Mouse (Mus musculus) macrophage (primary cell): ENCODE measurements around the gene Fbxo46. TPM values are rescaled to one million over a fixed set of nuclear protein-coding genes. Genes with fewer than 3 reads are reported as not detected.
A peak's percentile ranks its signal among the peaks of the same experiment; 100 is the strongest.

Experiments used
- H3K27ac ChIP-seq: fragments of 350-480 bp; formaldehyde crosslinking; 2 replicates; pipeline ENCODE4 v1.9.0; 2021
- H3K36me3 ChIP-seq: fragments of 350-480 bp; formaldehyde crosslinking; 2 replicates; pipeline ENCODE4 v1.9.0; 2021; ENCODE audit errors: inconsistent target
- H3K4me3 ChIP-seq: fragments of 350-480 bp; formaldehyde crosslinking; 2 replicates; pipeline ENCODE4 v1.9.0; 2021; ENCODE audit errors: inconsistent target
- H3K79me2 ChIP-seq: fragments of 350-480 bp; formaldehyde crosslinking; 2 replicates; pipeline ENCODE4 v1.9.0; 2021; ENCODE audit errors: inconsistent target
- WGBS: methylation state at CpG from one replicate; pipeline ENCODE4 v1.1.7; 2026; ENCODE audit warnings: inconsistent platforms; ENCODE audit not compliant: missing documents; 5-methylcytosine and 5-hydroxymethylcytosine counted together
- polyA plus RNA-seq: library from polyadenylated mRNA; stranded (reverse); fragments of 250-400 nt; gene quantifications from 3 replicates; pipeline ENCODE4 v1.2.4, GENCODE M21; 2018; ENCODE audit warnings: inconsistent platforms

Fbxo46 gene
- polyA plus RNA-seq, 1 experiment from 2014 or later: 3.8 TPM

- no peaks in the 10 kb centered on the region for H3K36me3 ChIP-seq
- H3K4me3 ChIP-seq: no peak overlapping the region
- H3K27ac ChIP-seq: no peak overlapping the region
- no peaks in the 10 kb centered on the region for H3K79me2 ChIP-seq
These were observed 21.8 kb upstream of the Fbxo46 start for GRCm38 (mm10) chr7:19097863-19098262.

- Histone ChIP-seq H3K79me2 (no peaks in the 10 kb centered on the region), H3K4me3 (no peak overlapping the region), H3K27ac (no peak overlapping the region), H3K36me3 (no peaks in the 10 kb centered on the region)
- WGBS: 98% methylated on average over 7 of the region's 7 CpGs
These were observed 20.8 kb upstream of the Fbxo46 start for GRCm38 (mm10) chr7:19098811-19099210.

DNA sequence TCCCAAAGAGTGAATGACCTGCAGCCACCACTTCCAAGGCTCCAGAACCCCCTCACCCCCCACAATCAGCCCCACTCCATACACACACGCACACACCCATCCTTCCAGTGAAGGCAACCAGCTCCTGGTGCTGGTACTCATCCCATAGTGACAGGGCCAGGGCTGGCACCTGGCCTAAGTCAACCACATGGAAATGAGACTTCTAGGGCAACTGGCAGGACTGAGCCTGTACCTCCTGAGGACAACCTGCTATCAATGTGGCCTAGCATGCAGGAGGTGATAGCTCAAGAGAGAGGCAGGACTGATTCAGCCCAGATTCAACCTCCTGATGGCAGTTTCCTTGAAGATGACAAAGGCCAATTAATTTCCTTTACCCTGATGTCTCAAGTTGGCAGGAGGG is 19.4 kb upstream of the Fbxo46 start:
- H3K79me2 ChIP-seq: no peaks in the 10 kb centered on the region
- WGBS: 91% methylated on average over 1 of the region's 1 CpGs
- H3K36me3 ChIP-seq: no peaks in the 10 kb centered on the region

DNA sequence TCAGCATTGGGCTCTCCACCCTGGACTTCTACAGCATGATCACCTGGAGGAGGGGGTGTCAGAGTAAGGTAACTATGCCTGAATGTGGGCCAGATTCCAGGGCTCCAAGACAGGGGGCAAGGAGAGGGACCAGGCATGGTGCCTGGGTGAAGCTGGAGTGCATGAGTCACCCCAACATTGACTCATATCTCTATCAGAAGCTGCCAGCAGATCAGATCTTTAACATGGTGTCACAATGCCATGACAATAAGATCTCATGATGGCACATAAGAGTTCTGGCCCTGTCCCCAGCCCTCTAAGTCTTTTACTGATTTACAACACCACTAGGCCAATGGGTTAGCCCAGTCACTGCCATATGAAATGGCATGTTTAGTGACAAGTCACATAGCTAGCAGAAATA is 15.9 kb upstream of the Fbxo46 start:
- no peak overlapping the region for H3K27ac ChIP-seq
- no peak overlapping the region for H3K4me3 ChIP-seq
- H3K79me2 ChIP-seq: no peaks in the 10 kb centered on the region
- no peaks in the 10 kb centered on the region for H3K36me3 ChIP-seq

More for the DNA sequence above, 19.4 kb upstream of the Fbxo46 start:
- Histone ChIP-seq H3K4me3 (no peak overlapping the region), H3K27ac (no peak overlapping the region)

- H3K4me3 ChIP-seq: no peak overlapping the region
These were observed 15.2 kb upstream of the Fbxo46 start for GRCm38 (mm10) chr7:19104486-19104885.

GRCm38 (mm10) chr7:19107436-19107835 is 12.2 kb upstream of the Fbxo46 start:
- Histone ChIP-seq H3K36me3 (no peaks in the 10 kb centered on the region), H3K79me2 (no peaks in the 10 kb centered on the region), H3K4me3 (no peak overlapping the region), H3K27ac (no peak overlapping the region)
- 61% methylated on average over 3 of the region's 3 CpGs for WGBS

More at GRCm38 (mm10) chr7:19104486-19104885, 15.2 kb upstream of the Fbxo46 start:
- Histone ChIP-seq H3K27ac (no peak overlapping the region), H3K79me2 (no peaks in the 10 kb centered on the region), H3K36me3 (no peaks in the 10 kb centered on the region)
- WGBS: 67% methylated on average over 2 of the region's 2 CpGs

- Histone ChIP-seq H3K27ac (no peak overlapping the region), H3K36me3 (no peaks in the 10 kb centered on the region), H3K79me2 (no peaks in the 10 kb centered on the region), H3K4me3 (no peak overlapping the region)
- 89% methylated on average over 1 of the region's 1 CpGs for WGBS
These were observed 10.1 kb upstream of the Fbxo46 start for GRCm38 (mm10) chr7:19109565-19109964.

DNA sequence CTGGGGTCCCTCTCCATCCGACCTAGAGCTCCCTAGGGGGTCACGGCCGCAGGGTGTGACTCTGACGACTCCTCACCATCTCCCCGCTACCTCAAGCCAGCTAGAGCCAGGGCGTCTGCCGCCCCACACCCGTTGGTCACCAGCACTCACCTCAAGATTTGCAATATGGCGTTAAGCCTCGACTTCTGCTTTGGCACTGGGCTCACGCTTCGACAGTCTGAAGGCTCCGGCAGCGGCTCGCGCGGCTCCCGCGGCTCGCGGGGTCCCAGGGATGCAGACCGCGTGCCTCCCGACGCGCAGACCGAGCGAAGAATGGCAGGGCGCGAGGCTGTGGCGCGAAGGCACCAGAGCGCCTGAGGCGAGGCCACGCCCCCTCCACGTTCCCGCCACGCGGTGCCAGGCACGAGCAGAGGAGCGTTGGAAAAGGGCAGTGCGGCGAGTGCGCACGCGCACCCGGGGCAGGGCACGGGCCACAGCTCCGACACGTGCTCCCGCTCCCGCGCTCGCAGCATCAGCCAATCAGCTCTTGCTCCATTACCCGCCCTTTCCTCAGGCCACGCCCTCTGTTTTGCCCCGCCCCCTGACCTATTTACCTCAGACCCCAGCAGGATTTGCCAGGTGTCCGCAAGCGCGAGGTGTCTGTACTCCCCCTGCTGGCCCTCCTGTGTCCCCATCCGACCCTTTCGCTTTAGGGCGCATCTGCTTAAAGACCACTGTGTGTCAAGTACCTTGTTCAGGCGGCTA is 1.5 kb upstream of the Fbxo46 start, which contains the start of gene Gm4969:
Gene Gm4969, minus strand, starts transcription at position 341 of the 744 bp plus-strand sequence.
- WGBS: 57% methylated on average over 63 of the region's 64 CpGs
- no peak within 1 kb of the TSS for H3K4me3 ChIP-seq
- no peaks in the 10 kb centered on the region for H3K36me3 ChIP-seq
- H3K79me2 ChIP-seq: peaks cover 35% of the 10 kb centered on the region
- H3K27ac ChIP-seq: no peak within 1 kb of the TSS

GRCm38 (mm10) chr7:19119083-19119482 is 576 bp upstream of the Fbxo46 start:
- WGBS: 92% methylated on average over 7 of the region's 8 CpGs
- no peaks in the 10 kb centered on the region for H3K36me3 ChIP-seq
- H3K27ac ChIP-seq: no peak overlapping the region
- H3K79me2 ChIP-seq: peaks cover 44% of the 10 kb centered on the region
- no peak overlapping the region for H3K4me3 ChIP-seq

- Histone ChIP-seq H3K4me3 (no peak overlapping the region), H3K36me3 (no peaks in the 10 kb centered on the region; the same call in 1 of the 2 replicates), H3K27ac (no peak overlapping the region), H3K79me2 (peaks cover 66% of the 10 kb centered on the region)
- WGBS: 91% methylated on average over 4 of the region's 4 CpGs
These were observed 2.0 kb downstream of the Fbxo46 start for GRCm38 (mm10) chr7:19121686-19122085.

DNA sequence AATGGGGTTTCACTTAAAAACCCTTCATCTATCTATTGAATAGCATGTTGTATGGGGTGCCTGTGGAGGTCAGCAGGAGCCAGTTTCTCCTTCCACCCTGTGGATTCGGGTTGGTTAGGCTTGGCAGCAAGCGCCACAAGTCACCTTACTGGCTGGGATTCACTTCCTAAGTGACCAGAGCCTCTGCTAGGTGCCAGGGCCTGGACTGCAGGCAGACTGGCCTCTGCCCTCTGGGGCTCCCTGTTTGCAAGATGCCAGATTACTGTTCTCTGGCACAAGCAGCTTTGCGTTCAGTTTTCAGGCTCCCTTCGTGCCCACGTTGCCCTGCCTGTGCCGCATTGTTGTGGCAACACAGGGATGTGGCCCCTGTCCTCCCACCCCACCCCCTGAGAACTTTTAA is 5.1 kb downstream of the Fbxo46 start:
- Histone ChIP-seq H3K27ac (no peak overlapping the region), H3K36me3 (no peaks in the 10 kb centered on the region; the same call in 1 of the 2 replicates), H3K79me2 (peaks cover 91% of the 10 kb centered on the region), H3K4me3 (no peak overlapping the region)
- WGBS: 91% methylated on average over 6 of the region's 6 CpGs

- H3K4me3 ChIP-seq: no peak overlapping the region
- WGBS: 96% methylated on average over 5 of the region's 5 CpGs
- H3K36me3 ChIP-seq: no peaks in the 10 kb centered on the region; the same call in 1 of the 2 replicates
These were observed 8.1 kb downstream of the Fbxo46 start for GRCm38 (mm10) chr7:19127744-19128143.

GRCm38 (mm10) chr7:19129396-19129795 is 9.7 kb downstream of the Fbxo46 start:
- WGBS: 97% methylated on average over 5 of the region's 5 CpGs
- Histone ChIP-seq H3K79me2 (peaks cover 71% of the 10 kb centered on the region), H3K4me3 (no peak overlapping the region), H3K36me3 (no peaks in the 10 kb centered on the region; the same call in 1 of the 2 replicates), H3K27ac (no peak overlapping the region)

More at GRCm38 (mm10) chr7:19127744-19128143, 8.1 kb downstream of the Fbxo46 start:
- no peak overlapping the region for H3K27ac ChIP-seq
- H3K79me2 ChIP-seq: peaks cover 72% of the 10 kb centered on the region

GRCm38 (mm10) chr7:19130657-19131056 is 11.0 kb downstream of the Fbxo46 start:
- no peak overlapping the region for H3K27ac ChIP-seq
- H3K36me3 ChIP-seq: peaks cover 5% of the 10 kb centered on the region; the same call in 1 of the 2 replicates
- H3K4me3 ChIP-seq: peak overlapping the region; percentile 17; the same call in 1 of the 2 replicates
- peaks cover 69% of the 10 kb centered on the region for H3K79me2 ChIP-seq
- 32% methylated on average over 4 of the region's 4 CpGs for WGBS

- Histone ChIP-seq H3K79me2 (peaks cover 63% of the 10 kb centered on the region), H3K4me3 (peak overlapping the region; percentile 17), H3K36me3 (peaks cover 10% of the 10 kb centered on the region; the same call in 1 of the 2 replicates), H3K27ac (0 out of 2 replicates have a peak overlapping the region, but pooled peaks have one; percentile 27)
- WGBS: under 1% methylated on average over 39 of the region's 39 CpGs
These were observed 11.7 kb downstream of the Fbxo46 start for GRCm38 (mm10) chr7:19131324-19131848.
